Mouse (Mus musculus): Measurements from ENCODE around the gene Osr1. TPM values are rescaled to one million over a fixed set of nuclear protein-coding genes. Genes with fewer than 3 reads are reported as not detected.
A peak's percentile ranks its signal among the peaks of the same experiment; 100 is the strongest.

Osr1 gene
- 1 to 10 TPM; 3.5 to 4.0 (median 3.6) TPM for total RNA-seq (2022)

- peak in 1 of 2 experiments; percentile 55 for DNase-seq (ENCODE audit: low spot score in 2 of 2)
Observed at GRCm38 (mm10) chr12:9569971-9570370, at the start of gene Osr1. TSS of gene Osr1 (plus strand) at chr12:9570116.

GRCm38 (mm10) chr12:9550328-9550727 lies 19.6 kb upstream of the Osr1 start:
- DNase-seq (ENCODE audit: low spot score in 2 of 2), result no peak

- no peak for DNase-seq (ENCODE audit: low spot score in 2 of 2)
Observed at GRCm38 (mm10) chr12:9564956-9565355, 5.0 kb upstream of the Osr1 start.

GRCm38 (mm10) chr12:9570496-9570995 lies 630 bp downstream of the Osr1 start:
- no peak for DNase-seq (ENCODE audit: low spot score in 2 of 2)

- no peak for DNase-seq (ENCODE audit: low spot score in 2 of 2)
Observed at GRCm38 (mm10) chr12:9571276-9571940, 1.5 kb downstream of the Osr1 start.

- DNase-seq (ENCODE audit: low spot score in 2 of 2), result no peak
Observed at GRCm38 (mm10) chr12:9572022-9572421, 2.1 kb downstream of the Osr1 start.

GRCm38 (mm10) chr12:9573682-9574081 lies 3.8 kb downstream of the Osr1 start:
- DNase-seq (ENCODE audit: low spot score in 2 of 2), result no peak

GRCm38 (mm10) chr12:9574244-9574871 lies 4.4 kb downstream of the Osr1 start:
- no peak for DNase-seq (ENCODE audit: low spot score in 2 of 2)

GRCm38 (mm10) chr12:9575158-9576042 lies 5.5 kb downstream of the Osr1 start:
- DNase-seq (ENCODE audit: low spot score in 2 of 2), result no peak

GRCm38 (mm10) chr12:9576043-9576538 lies 6.2 kb downstream of the Osr1 start:
- no peak for DNase-seq (ENCODE audit: low spot score in 2 of 2)

- no peak for DNase-seq (ENCODE audit: low spot score in 2 of 2)
Observed at GRCm38 (mm10) chr12:9577610-9578009, 7.7 kb downstream of the Osr1 start.

GRCm38 (mm10) chr12:9578591-9578990 lies 8.7 kb downstream of the Osr1 start:
- no peak for DNase-seq (ENCODE audit: low spot score in 2 of 2)

- DNase-seq (ENCODE audit: low spot score in 2 of 2), result no peak
Observed at GRCm38 (mm10) chr12:9579301-9580030, 9.6 kb downstream of the Osr1 start.

GRCm38 (mm10) chr12:9580041-9580905 lies 10.4 kb downstream of the Osr1 start:
- DNase-seq (ENCODE audit: low spot score in 2 of 2), result no peak

- no peak for DNase-seq (ENCODE audit: low spot score in 2 of 2)
Observed at GRCm38 (mm10) chr12:9581011-9581410, 11.1 kb downstream of the Osr1 start.

- DNase-seq (ENCODE audit: low spot score in 2 of 2), result no peak
Observed at GRCm38 (mm10) chr12:9581506-9581905, 11.6 kb downstream of the Osr1 start.

- DNase-seq (ENCODE audit: low spot score in 2 of 2), result no peak
Observed at GRCm38 (mm10) chr12:9582248-9582995, 12.5 kb downstream of the Osr1 start.

- no peak for DNase-seq (ENCODE audit: low spot score in 2 of 2)
Observed at GRCm38 (mm10) chr12:9583380-9583779, 13.5 kb downstream of the Osr1 start.

- DNase-seq (ENCODE audit: low spot score in 2 of 2), result no peak
Observed at GRCm38 (mm10) chr12:9584366-9585084, 14.6 kb downstream of the Osr1 start.
